Mouse (Mus musculus) heart, embryonic 14.5 days (tissue): ENCODE results near the gene Kcnj9. TPM values are rescaled to one million over a fixed set of nuclear protein-coding genes. Genes with fewer than 3 reads are reported as not detected.

Experiments used
- ATAC-seq: fragments of 200-750 bp; cut with Nextera tagmentation; 2 replicates; pipeline ENCODE4 v1.8.0; 2017; ENCODE audit warnings: low read depth, moderate TSS enrichment; ENCODE audit not compliant: insufficient number of reproducible peaks, insufficient read depth, low FRiP score
- H3K27ac ChIP-seq, 2 experiments: fragments of 200-500 bp in 1 of 2; fragments of 300-500 bp in 1 of 2; sonication (generic) in 1 of 2; replicated peaks in 1 of 2; 2 replicates each; pipeline ENCODE4 v1.5.1; 2012 to 2014; ENCODE audit warnings: low read depth in 2 of 2, low read length in 2 of 2, control low read depth in 1 of 2, mild to moderate bottlenecking in 1 of 2, mixed read lengths in 1 of 2; ENCODE audit not compliant: control insufficient read depth in 1 of 2, insufficient read depth in 1 of 2
- H3K27me3 ChIP-seq: fragments of 300-500 bp; sonication (generic); 2 replicates; pipeline ENCODE4 v1.6.1; 2014; ENCODE audit warnings: mild to moderate bottlenecking, low read length, control low read depth; ENCODE audit not compliant: control insufficient read depth, insufficient read depth
- H3K36me3 ChIP-seq: fragments of 300-500 bp; sonication (generic); 2 replicates; pipeline ENCODE4 v1.6.1; 2014; ENCODE audit warnings: mild to moderate bottlenecking, control low read depth, low read length, mixed read lengths; ENCODE audit not compliant: control insufficient read depth, insufficient read depth
- H3K4me1 ChIP-seq, 2 experiments: fragments of 200-500 bp in 1 of 2; fragments of 300-500 bp in 1 of 2; sonication (generic) in 1 of 2; 2 replicates each; pipeline ENCODE4 v1.6.1; 2012 to 2014; ENCODE audit warnings: low read length in 2 of 2, control low read depth in 1 of 2, mixed read lengths in 1 of 2; ENCODE audit not compliant: control insufficient read depth in 2 of 2, insufficient read depth in 2 of 2
- H3K4me2 ChIP-seq: fragments of 300-500 bp; sonication (generic); 2 replicates; pipeline ENCODE4 v1.6.1; 2014; ENCODE audit warnings: mild to moderate bottlenecking, low read length
- H3K4me3 ChIP-seq, 2 experiments: fragments of 200-500 bp in 1 of 2; fragments of 300-500 bp in 1 of 2; sonication (generic) in 1 of 2; 2 replicates each; pipeline ENCODE4 v1.5.1; 2012 to 2014; ENCODE audit warnings: low read length in 2 of 2, mild to moderate bottlenecking in 2 of 2, control low read depth in 1 of 2, low read depth in 1 of 2, moderate library complexity in 1 of 2; ENCODE audit not compliant: control insufficient read depth in 1 of 2, insufficient read depth in 1 of 2
- H3K9ac ChIP-seq: fragments of 300-500 bp; sonication (generic); 2 replicates; pipeline ENCODE4 v1.6.1; 2014; ENCODE audit warnings: mild to moderate bottlenecking, low read length
- H3K9me3 ChIP-seq: fragments of 300-500 bp; sonication (generic); 2 replicates; pipeline ENCODE4 v1.6.1; 2016; ENCODE audit warnings: low read length, control low read depth; ENCODE audit not compliant: control insufficient read depth
- WGBS: fragments of 180-500 bp; shearing (Covaris S2); extraction: QIAGEN DNeasy Blood & Tissue Kit; methylation state at CpG from one replicate; pipeline ENCODE4 v1.1.7; 2014; 5-methylcytosine and 5-hydroxymethylcytosine counted together
- polyA plus RNA-seq: library from polyadenylated mRNA; unstranded; fragments of >200 nt; fragmentation: Nextera tagmentation; extraction: Ambion mirVana; gene quantifications from 2 replicates; pipeline ENCODE4 v1.2.1, GENCODE M21; 2014

The Kcnj9 gene
- polyA plus RNA-seq, 1 experiment from 2014 or later = not detected

DNA sequence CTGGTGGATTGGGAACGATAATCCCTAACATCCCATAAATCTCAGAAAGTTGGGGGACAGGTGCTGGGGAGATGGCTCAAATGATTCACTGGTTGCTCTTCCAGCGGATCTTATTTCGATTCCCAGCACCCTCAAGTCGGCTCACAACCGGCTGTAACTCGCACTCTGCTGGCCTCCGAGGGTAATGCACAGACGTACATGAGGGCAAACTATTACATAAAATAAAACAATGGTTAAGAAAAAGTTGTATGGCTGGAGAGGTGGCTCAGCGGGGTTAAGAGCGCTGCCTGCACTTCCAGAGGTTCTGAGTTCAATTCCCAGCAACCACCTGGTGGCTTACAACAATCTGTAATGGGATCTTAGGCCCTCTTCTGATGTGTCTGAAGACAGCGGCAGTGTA is 2.4 kb downstream of the Kcnj9 start:
- ATAC-seq = no peak
- WGBS = 51% methylated on average over 11 of the region's 11 CpGs
- Histone ChIP-seq H3K9me3 (peaks cover 5% of the 10 kb centered on the region; the same call in 1 of the 2 replicates), H3K4me3 (peak overlapping the region; percentile 46 to 47; a peak in 3 of 4 replicates), H3K27me3 (peaks cover 69% of the 10 kb centered on the region), H3K27ac (no peak overlapping the region), H3K36me3 (no peaks in the 10 kb centered on the region), H3K4me2 (peak overlapping the region; percentile 80), H3K9ac (no peak overlapping the region), H3K4me1 (no peaks in the 10 kb centered on the region)

DNA sequence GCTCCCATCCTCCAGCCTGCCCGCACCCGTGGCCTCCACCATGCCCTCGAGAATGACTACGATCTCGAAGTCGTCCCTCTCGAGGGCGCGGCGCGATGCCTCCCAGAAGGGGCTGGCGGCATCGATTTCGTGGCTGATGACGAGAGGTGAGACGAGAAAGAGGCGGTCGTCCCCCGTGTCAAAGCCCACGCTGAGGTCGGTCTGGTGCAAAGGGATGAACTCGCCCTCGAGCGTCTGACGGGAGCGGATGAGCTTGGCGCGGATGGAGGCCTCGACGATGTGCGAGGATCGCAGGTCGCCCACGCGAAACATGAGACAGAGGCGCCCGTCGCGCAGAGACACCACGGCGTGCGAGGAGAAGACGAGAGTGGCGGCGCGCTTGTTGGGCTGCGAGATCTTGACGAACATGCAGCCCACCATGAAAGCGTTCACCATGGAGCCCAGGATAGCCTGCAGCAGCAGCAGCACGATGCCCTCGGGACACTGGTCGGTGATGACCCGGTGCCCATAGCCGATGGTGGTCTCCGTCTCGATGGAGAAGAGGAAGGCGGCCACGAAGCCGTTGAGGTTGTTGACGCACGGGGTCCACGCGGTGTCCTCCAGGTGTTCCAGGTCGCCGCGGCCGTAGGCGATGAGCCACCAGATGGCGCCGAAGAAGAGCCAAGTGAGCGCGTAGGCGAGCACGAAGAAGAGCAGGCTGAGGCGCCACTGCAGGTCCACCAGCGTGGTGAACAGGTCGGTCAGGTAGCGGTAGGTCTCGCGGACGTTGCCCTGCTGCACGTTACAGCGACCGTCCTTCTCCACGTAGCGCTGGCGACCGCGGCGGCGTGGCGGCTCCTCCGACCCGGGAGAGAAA is 3.2 kb downstream of the Kcnj9 start:
- peaks cover 5% of the 10 kb centered on the region; the same call in 1 of the 2 replicates for H3K9me3 ChIP-seq
- no peak overlapping the region for H3K27ac ChIP-seq
- peaks cover 67% of the 10 kb centered on the region for H3K27me3 ChIP-seq
- peak overlapping the region; percentile 46 to 47 for H3K4me3 ChIP-seq
- H3K4me2 ChIP-seq = peak overlapping the region; percentile 80
- ATAC-seq = no peak
- H3K36me3 ChIP-seq = no peaks in the 10 kb centered on the region
- peak overlapping the region; percentile 54; the same call in 1 of the 2 replicates for H3K9ac ChIP-seq
- no peaks in the 10 kb centered on the region for H3K4me1 ChIP-seq
- 18% methylated on average over 87 of the region's 94 CpGs for WGBS

DNA sequence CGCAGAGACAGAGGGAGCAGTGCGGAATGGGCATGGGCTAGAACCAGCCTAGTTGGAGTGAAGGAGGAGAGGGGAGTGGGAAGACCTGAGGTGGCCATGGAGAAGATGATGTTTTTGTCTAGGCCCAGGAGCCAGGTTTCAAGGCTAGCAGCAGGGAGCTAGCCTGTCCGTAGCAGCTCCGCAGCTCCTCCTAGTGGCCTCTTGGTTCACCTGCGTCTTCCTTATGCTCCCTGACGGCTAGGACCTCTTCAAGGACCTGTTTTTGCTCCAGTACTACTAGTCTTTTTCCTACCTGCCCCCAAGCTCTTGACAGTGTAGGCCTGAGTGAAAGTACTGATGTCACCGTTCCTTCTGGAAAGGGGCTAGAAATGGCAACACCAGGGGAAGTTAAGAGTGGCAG is 4.4 kb downstream of the Kcnj9 start:
- ATAC-seq = no peak
- no peak overlapping the region for H3K9ac ChIP-seq
- no peak overlapping the region for H3K4me2 ChIP-seq
- no peaks in the 10 kb centered on the region for H3K4me1 ChIP-seq
- H3K9me3 ChIP-seq = peaks cover 5% of the 10 kb centered on the region; the same call in 1 of the 2 replicates
- H3K27me3 ChIP-seq = peaks cover 58% of the 10 kb centered on the region
- WGBS = 10% methylated on average over 7 of the region's 7 CpGs
- 0 out of 2 replicates have a peak, but pooled peaks cover 6% of the 10 kb centered on the region for H3K36me3 ChIP-seq
- H3K4me3 ChIP-seq = no peak overlapping the region
- H3K27ac ChIP-seq = no peak overlapping the region

DNA sequence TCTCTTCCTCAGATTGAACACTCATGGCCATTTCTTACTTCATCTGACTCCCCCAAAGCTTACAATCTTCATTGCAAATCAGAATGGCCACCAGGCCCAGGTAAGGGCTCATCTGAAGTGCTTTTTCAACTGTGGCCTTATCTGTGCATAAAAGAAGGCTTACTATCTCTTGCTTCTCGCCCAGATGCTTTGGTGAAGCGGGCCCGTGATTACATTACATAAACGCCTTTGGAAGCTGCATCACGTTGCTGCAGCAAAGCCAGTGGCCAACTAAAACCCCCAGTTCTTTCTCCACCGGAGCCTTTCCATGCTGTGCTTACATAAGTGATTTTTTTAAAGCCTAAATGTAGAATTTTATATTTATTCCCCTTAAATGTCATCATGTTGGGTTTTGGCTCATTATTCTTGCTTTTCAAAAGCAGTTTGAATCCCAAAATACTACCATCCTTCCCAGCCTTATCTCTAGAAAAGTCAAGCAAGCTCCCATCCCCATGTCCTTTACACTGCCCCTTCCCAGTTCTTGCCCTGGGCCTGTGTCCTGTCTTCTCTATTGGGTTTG is 5.2 kb downstream of the Kcnj9 start:
- ATAC-seq = no peak
- Histone ChIP-seq H3K9me3 (peaks cover 5% of the 10 kb centered on the region; the same call in 1 of the 2 replicates), H3K27me3 (peaks cover 49% of the 10 kb centered on the region), H3K4me3 (no peak overlapping the region), H3K4me2 (no peak overlapping the region), H3K9ac (no peak overlapping the region), H3K4me1 (no peaks in the 10 kb centered on the region), H3K27ac (no peak overlapping the region), H3K36me3 (0 out of 2 replicates have a peak, but pooled peaks cover 6% of the 10 kb centered on the region)
- WGBS = 57% methylated on average over 6 of the region's 6 CpGs

DNA sequence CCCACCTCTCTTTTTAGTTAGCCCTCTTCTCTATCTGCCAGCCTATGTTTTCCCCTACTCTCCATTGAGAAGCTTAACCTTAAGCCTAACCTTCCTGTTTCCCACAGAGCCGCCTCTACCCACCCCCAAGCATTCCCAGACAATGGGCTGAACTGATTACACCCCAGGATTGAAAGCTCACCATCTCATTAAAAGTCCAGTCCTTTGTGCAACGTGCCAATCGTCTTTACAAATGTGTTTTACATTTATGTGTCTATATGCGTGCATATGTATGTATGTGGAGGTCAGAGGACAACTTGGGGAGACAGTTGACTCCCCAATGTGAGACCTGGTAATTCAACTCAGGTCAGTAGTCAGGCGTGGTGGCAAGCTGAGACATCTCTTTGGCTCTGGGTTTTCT is 5.8 kb downstream of the Kcnj9 start:
- no peak overlapping the region for H3K4me3 ChIP-seq
- no peak overlapping the region for H3K4me2 ChIP-seq
- peaks cover 5% of the 10 kb centered on the region; the same call in 1 of the 2 replicates for H3K9me3 ChIP-seq
- peaks cover 11% of the 10 kb centered on the region; the same call in 1 of the 2 replicates for H3K36me3 ChIP-seq
- no peak overlapping the region for H3K27ac ChIP-seq
- ATAC-seq = no peak
- H3K27me3 ChIP-seq = peaks cover 44% of the 10 kb centered on the region
- no peak overlapping the region for H3K9ac ChIP-seq
- no peaks in the 10 kb centered on the region for H3K4me1 ChIP-seq
- WGBS = 39% methylated on average over 5 of the region's 5 CpGs

DNA sequence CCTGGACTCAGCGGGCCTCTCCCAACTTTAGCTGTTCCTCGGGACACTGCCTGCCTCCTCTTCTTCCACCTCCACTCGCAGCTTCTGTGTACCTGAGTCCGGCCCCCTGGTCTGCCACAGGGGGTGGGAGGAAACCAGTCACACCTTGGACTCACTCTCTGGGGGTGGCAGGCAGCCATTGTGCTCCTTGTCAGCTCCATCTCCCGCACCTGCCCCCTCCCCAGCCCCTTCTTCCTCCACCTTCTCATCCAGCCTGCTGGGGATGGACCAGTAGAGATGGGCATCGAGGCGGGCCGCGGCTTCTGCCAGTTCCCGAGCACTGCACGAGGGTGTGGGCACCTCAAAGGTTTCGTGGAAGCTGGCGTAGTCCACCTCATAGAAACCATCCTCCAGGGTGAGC is 6.4 kb downstream of the Kcnj9 start:
- Histone ChIP-seq H3K9ac (no peak overlapping the region), H3K9me3 (peaks cover 5% of the 10 kb centered on the region; the same call in 1 of the 2 replicates), H3K36me3 (peaks cover 14% of the 10 kb centered on the region; the same call in 1 of the 2 replicates), H3K4me1 (no peaks in the 10 kb centered on the region), H3K27me3 (peaks cover 38% of the 10 kb centered on the region), H3K4me2 (no peak overlapping the region), H3K4me3 (no peak overlapping the region), H3K27ac (no peak overlapping the region)
- ATAC-seq = no peak
- 41% methylated on average over 13 of the region's 13 CpGs for WGBS

DNA sequence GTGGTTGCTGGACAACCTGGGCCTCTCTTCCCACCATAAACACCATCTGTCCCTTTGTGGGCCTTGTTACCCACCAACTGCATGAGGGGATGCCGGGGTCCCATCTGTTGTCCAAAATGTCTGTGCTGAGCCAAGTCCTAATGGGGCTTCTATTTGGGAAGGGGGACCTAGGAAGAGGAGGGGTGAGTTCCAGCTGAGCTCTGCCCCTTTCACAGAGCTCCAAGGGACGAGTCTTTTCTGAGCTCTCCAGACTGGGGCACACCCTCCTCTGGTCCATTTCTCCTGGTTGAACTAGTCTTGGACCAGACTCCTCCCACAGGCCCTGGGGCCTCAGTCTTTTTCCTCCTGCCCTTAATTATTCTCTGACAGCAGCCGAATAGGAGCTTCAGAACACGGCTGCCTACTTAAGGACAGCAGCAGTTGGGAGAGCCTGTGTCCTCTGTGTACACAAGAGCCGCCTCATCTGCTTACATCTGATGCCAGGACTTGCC is 9.2 kb downstream of the Kcnj9 start:
- Histone ChIP-seq H3K9ac (no peak overlapping the region), H3K4me1 (no peaks in the 10 kb centered on the region), H3K4me3 (no peak overlapping the region), H3K4me2 (no peak overlapping the region), H3K27ac (no peak overlapping the region), H3K36me3 (peaks cover 14% of the 10 kb centered on the region; the same call in 1 of the 2 replicates), H3K27me3 (peaks cover 11% of the 10 kb centered on the region), H3K9me3 (no peaks in the 10 kb centered on the region)
- WGBS = 66% methylated on average over 5 of the region's 5 CpGs
- no peak for ATAC-seq
